Mouse (Mus musculus) hindbrain, embryonic 14.5 days (tissue): Measurements from ENCODE around the gene Emx1. TPM values are rescaled to one million over a fixed set of nuclear protein-coding genes. Genes with fewer than 3 reads are reported as not detected.
A peak's percentile ranks its signal among the peaks of the same experiment; 100 is the strongest.

ENCODE experiments used
- ATAC-seq: fragments of 200-750 bp; cut with Nextera tagmentation; 2 replicates; pipeline ENCODE4 v1.8.0; 2017; ENCODE audit warnings: moderate number of reproducible peaks, mild to moderate bottlenecking, moderate TSS enrichment, moderate library complexity; ENCODE audit not compliant: low FRiP score
- DNase-seq: peaks from one replicate; pipeline ENCODE4 v3.0.0-alpha.2; 2015; ENCODE audit warnings: low spot score
- H3K27ac ChIP-seq: fragments of 300-500 bp; sonication (generic); 2 replicates; pipeline ENCODE4 v1.5.1; 2014; ENCODE audit warnings: mild to moderate bottlenecking, moderate library complexity
- H3K27me3 ChIP-seq: fragments of 300-500 bp; sonication (generic); 2 replicates; pipeline ENCODE4 v1.6.1; 2014; ENCODE audit warnings: mild to moderate bottlenecking, low read length, mixed read lengths; ENCODE audit not compliant: control insufficient read depth, insufficient read depth
- H3K36me3 ChIP-seq: fragments of 300-500 bp; sonication (generic); replicated peaks from 2 replicates; pipeline ENCODE4 v1.6.1; 2014; ENCODE audit not compliant: control insufficient read depth, insufficient read depth
- H3K4me1 ChIP-seq: fragments of 300-500 bp; sonication (generic); replicated peaks from 2 replicates; pipeline ENCODE4 v1.6.1; 2014; ENCODE audit warnings: antibody characterized with exemption, low read length, mixed read lengths; ENCODE audit not compliant: control insufficient read depth, insufficient read depth
- H3K4me2 ChIP-seq: fragments of 300-500 bp; sonication (generic); replicated peaks from 2 replicates; pipeline ENCODE4 v1.6.1; 2014; ENCODE audit warnings: mild to moderate bottlenecking, moderate library complexity
- H3K4me3 ChIP-seq: fragments of 300-500 bp; sonication (generic); replicated peaks from 2 replicates; pipeline ENCODE4 v1.5.1; 2014; ENCODE audit warnings: mild to moderate bottlenecking, low read length
- H3K9ac ChIP-seq: fragments of 300-500 bp; sonication (generic); 2 replicates; pipeline ENCODE4 v1.6.1; 2014
- H3K9me3 ChIP-seq: fragments of 300-500 bp; sonication (generic); 2 replicates; pipeline ENCODE4 v1.6.1; 2016; ENCODE audit warnings: low read length; ENCODE audit not compliant: control insufficient read depth
- WGBS: fragments of 180-500 bp; shearing (Covaris S2); extraction: QIAGEN DNeasy Blood & Tissue Kit; methylation state at CpG from one replicate; pipeline ENCODE4 v1.1.7; 2014; 5-methylcytosine and 5-hydroxymethylcytosine counted together
- polyA plus RNA-seq: library from polyadenylated mRNA; unstranded; fragments of >200 nt; fragmentation: Nextera tagmentation; extraction: Ambion mirVana; gene quantifications from 2 replicates; pipeline ENCODE4 v1.2.1, GENCODE M21; 2014

Emx1 gene
- polyA plus RNA-seq, 1 experiment from 2014 or later: not detected

GRCm38 (mm10) chr6:85186744-85187059 is 536 bp upstream of the Emx1 start:
- peaks cover 86% of the 10 kb centered on the region for H3K27me3 ChIP-seq
- H3K9ac ChIP-seq: no peak overlapping the region
- DNase-seq (no peak), ATAC-seq (no peak)
- H3K4me2 ChIP-seq: no peak overlapping the region; the same call in 1 of the 2 replicates
- H3K36me3 ChIP-seq: no peaks in the 10 kb centered on the region
- no peaks in the 10 kb centered on the region for H3K9me3 ChIP-seq
- WGBS: under 1% methylated on average over 15 of the region's 15 CpGs
- no peak overlapping the region for H3K4me3 ChIP-seq
- no peak overlapping the region for H3K27ac ChIP-seq
- peaks cover 14% of the 10 kb centered on the region; the same call in 1 of the 2 replicates for H3K4me1 ChIP-seq

- peaks cover 95% of the 10 kb centered on the region for H3K27me3 ChIP-seq
- H3K4me2 ChIP-seq: peak overlapping the region; percentile 57
- H3K9ac ChIP-seq: no peak overlapping the region
- ATAC-seq: no peak
- DNase-seq: no peak
- under 1% methylated on average over 39 of the region's 39 CpGs for WGBS
- no peak overlapping the region for H3K27ac ChIP-seq
- H3K36me3 ChIP-seq: no peaks in the 10 kb centered on the region
- peak overlapping the region; percentile 31; the same call in 1 of the 2 replicates for H3K4me3 ChIP-seq
- peaks cover 15% of the 10 kb centered on the region for H3K4me1 ChIP-seq
- no peaks in the 10 kb centered on the region for H3K9me3 ChIP-seq
Measured at GRCm38 (mm10) chr6:85188256-85189110, 1.2 kb downstream of the Emx1 start.

- ATAC-seq (no peak), DNase-seq (no peak)
- H3K36me3 ChIP-seq: no peaks in the 10 kb centered on the region
- WGBS: 7% methylated on average over 14 of the region's 14 CpGs
- H3K4me3 ChIP-seq: peak overlapping the region; percentile 15; the same call in 1 of the 2 replicates
- no peak overlapping the region for H3K9ac ChIP-seq
- no peak overlapping the region for H3K4me2 ChIP-seq
- H3K4me1 ChIP-seq: peaks cover 20% of the 10 kb centered on the region
- H3K27me3 ChIP-seq: peaks cover 96% of the 10 kb centered on the region
- H3K27ac ChIP-seq: no peak overlapping the region
- H3K9me3 ChIP-seq: no peaks in the 10 kb centered on the region
Measured at GRCm38 (mm10) chr6:85189361-85189760, 2.1 kb downstream of the Emx1 start.

GRCm38 (mm10) chr6:85189911-85190591 is 2.8 kb downstream of the Emx1 start:
- DNase-seq: peak; percentile 30
- H3K4me3 ChIP-seq: peak overlapping the region; percentile 15
- no peak overlapping the region for H3K27ac ChIP-seq
- H3K9ac ChIP-seq: no peak overlapping the region
- H3K36me3 ChIP-seq: no peaks in the 10 kb centered on the region
- H3K4me2 ChIP-seq: peak overlapping the region; percentile 38
- WGBS: under 1% methylated on average over 52 of the region's 52 CpGs
- no peak for ATAC-seq
- peaks cover 99% of the 10 kb centered on the region for H3K27me3 ChIP-seq
- no peaks in the 10 kb centered on the region for H3K9me3 ChIP-seq
- H3K4me1 ChIP-seq: peaks cover 20% of the 10 kb centered on the region

- no peak overlapping the region for H3K27ac ChIP-seq
- DNase-seq: peak; percentile 30
- H3K27me3 ChIP-seq: peaks cover 100% of the 10 kb centered on the region
- WGBS: 1% methylated on average over 13 of the region's 13 CpGs
- no peaks in the 10 kb centered on the region for H3K9me3 ChIP-seq
- peak overlapping the region; percentile 15 for H3K4me3 ChIP-seq
- no peaks in the 10 kb centered on the region for H3K36me3 ChIP-seq
- peaks cover 20% of the 10 kb centered on the region for H3K4me1 ChIP-seq
- H3K9ac ChIP-seq: no peak overlapping the region
- peak overlapping the region; percentile 38 for H3K4me2 ChIP-seq
- ATAC-seq: no peak
Measured at GRCm38 (mm10) chr6:85190671-85191070, 3.4 kb downstream of the Emx1 start.

- WGBS: 11% methylated on average over 9 of the region's 9 CpGs
- no peak overlapping the region for H3K27ac ChIP-seq
Measured at GRCm38 (mm10) chr6:85191751-85192440, 4.7 kb downstream of the Emx1 start.

GRCm38 (mm10) chr6:85193381-85194318 is 6.4 kb downstream of the Emx1 start:
- Histone ChIP-seq H3K4me1 (peaks cover 6% of the 10 kb centered on the region; the same call in 1 of the 2 replicates), H3K36me3 (no peaks in the 10 kb centered on the region), H3K27me3 (peaks cover 88% of the 10 kb centered on the region), H3K4me2 (no peak overlapping the region), H3K27ac (no peak overlapping the region), H3K9ac (no peak overlapping the region), H3K9me3 (no peaks in the 10 kb centered on the region), H3K4me3 (no peak overlapping the region)
- DNase-seq: peak; percentile 24
- ATAC-seq: no peak
- WGBS: 4% methylated on average over 29 of the region's 29 CpGs

More at GRCm38 (mm10) chr6:85191751-85192440, 4.7 kb downstream of the Emx1 start:
- H3K9me3 ChIP-seq: no peaks in the 10 kb centered on the region
- peaks cover 99% of the 10 kb centered on the region for H3K27me3 ChIP-seq
- H3K4me1 ChIP-seq: peaks cover 16% of the 10 kb centered on the region
- no peak overlapping the region for H3K4me2 ChIP-seq
- no peak overlapping the region for H3K4me3 ChIP-seq
- peak; percentile 20 for DNase-seq
- H3K9ac ChIP-seq: no peak overlapping the region
- no peak for ATAC-seq
- H3K36me3 ChIP-seq: no peaks in the 10 kb centered on the region

- Histone ChIP-seq H3K4me1 (peaks cover 6% of the 10 kb centered on the region; the same call in 1 of the 2 replicates), H3K27ac (no peak overlapping the region), H3K4me2 (no peak overlapping the region), H3K9me3 (no peaks in the 10 kb centered on the region), H3K36me3 (no peaks in the 10 kb centered on the region), H3K9ac (no peak overlapping the region), H3K27me3 (peaks cover 45% of the 10 kb centered on the region), H3K4me3 (no peak overlapping the region)
- DNase-seq (no peak), ATAC-seq (no peak)
- WGBS: 72% methylated on average over 2 of the region's 2 CpGs
Measured at GRCm38 (mm10) chr6:85197951-85198350, 10.7 kb downstream of the Emx1 start.
